Mouse (Mus musculus): Measurements from ENCODE around the gene Tspan8.

DNA sequence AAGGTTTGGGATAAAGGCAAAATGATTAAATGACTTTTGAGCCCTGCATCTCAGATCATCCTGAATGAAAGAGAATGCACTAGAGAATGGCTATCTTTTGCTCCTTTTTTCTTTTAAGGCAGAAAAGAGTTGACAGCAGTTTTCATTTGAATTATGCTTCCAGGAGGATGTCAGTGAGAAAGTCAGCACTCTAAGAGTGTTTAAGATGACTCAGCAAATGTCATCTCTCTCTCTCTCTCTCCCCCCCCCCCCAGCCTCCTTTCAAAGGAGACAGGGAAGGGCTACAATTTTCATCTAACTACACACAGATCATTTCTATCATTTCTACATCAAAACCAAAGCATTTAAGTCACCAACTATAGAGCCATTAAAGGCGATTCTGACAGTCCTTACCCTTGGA, 31.9 kb downstream of the Tspan8 start:
- no peak for TF ChIP-seq POLR2A (IDR thresholded peaks at IDR 0.05; ENCODE audit: insufficient read depth, low read depth, low read length)
- no peak for TF ChIP-seq CTCF (IDR thresholded peaks at IDR 0.05; ENCODE audit: insufficient read depth, low read depth, low read length)

Measured in olfactory bulb, adult 2 months (tissue).